Mouse (Mus musculus) heart, embryonic 15.5 days (tissue): Measurements from ENCODE around the gene Hist1h2ba. TPM values are rescaled to one million over a fixed set of nuclear protein-coding genes. Genes with fewer than 3 reads are reported as not detected.

ENCODE experiments used
- ATAC-seq: fragments of 200-750 bp; cut with Nextera tagmentation; replicated peaks from 2 replicates; pipeline ENCODE4 v1.8.0; 2017; ENCODE audit warnings: low read depth, moderate TSS enrichment; ENCODE audit not compliant: insufficient number of reproducible peaks, insufficient read depth, low FRiP score
- H3K27ac ChIP-seq: fragments of 300-500 bp; sonication (generic); 2 replicates; pipeline ENCODE4 v1.5.1; 2015; ENCODE audit warnings: mild to moderate bottlenecking, inconsistent platforms
- H3K27me3 ChIP-seq: fragments of 300-500 bp; sonication (generic); 2 replicates; pipeline ENCODE4 v1.6.1; 2015; ENCODE audit warnings: inconsistent platforms
- H3K36me3 ChIP-seq: fragments of 300-500 bp; sonication (generic); 2 replicates; pipeline ENCODE4 v1.6.1; 2015; ENCODE audit warnings: mild to moderate bottlenecking, inconsistent platforms
- H3K4me1 ChIP-seq: fragments of 300-500 bp; sonication (generic); replicated peaks from 2 replicates; pipeline ENCODE4 v1.6.1; 2015; ENCODE audit warnings: inconsistent platforms
- H3K4me2 ChIP-seq: fragments of 300-500 bp; sonication (generic); 2 replicates; pipeline ENCODE4 v1.6.1; 2015; ENCODE audit warnings: inconsistent platforms, mild to moderate bottlenecking, moderate library complexity
- H3K4me3 ChIP-seq: fragments of 300-500 bp; sonication (generic); 2 replicates; pipeline ENCODE4 v1.5.1; 2015; ENCODE audit warnings: mild to moderate bottlenecking, inconsistent platforms
- H3K9ac ChIP-seq: fragments of 300-500 bp; sonication (generic); 2 replicates; pipeline ENCODE4 v1.6.1; 2015; ENCODE audit warnings: mild to moderate bottlenecking, inconsistent platforms
- H3K9me3 ChIP-seq: fragments of 300-500 bp; sonication (generic); replicated peaks from 2 replicates; pipeline ENCODE4 v1.6.1; 2016; ENCODE audit warnings: inconsistent platforms
- WGBS: fragments of 180-500 bp; shearing (Covaris S2); methylation state at CpG from one replicate; pipeline ENCODE4 v1.1.7; 2015; ENCODE audit warnings: mixed read lengths; 5-methylcytosine and 5-hydroxymethylcytosine counted together
- polyA plus RNA-seq: library from polyadenylated mRNA; unstranded; fragments of >200 nt; fragmentation: Nextera tagmentation; extraction: Ambion mirVana; gene quantifications from 2 replicates; pipeline ENCODE4 v1.2.1, GENCODE M21; 2015

The Hist1h2ba gene
- polyA plus RNA-seq, 1 experiment from 2014 or later = not detected

DNA sequence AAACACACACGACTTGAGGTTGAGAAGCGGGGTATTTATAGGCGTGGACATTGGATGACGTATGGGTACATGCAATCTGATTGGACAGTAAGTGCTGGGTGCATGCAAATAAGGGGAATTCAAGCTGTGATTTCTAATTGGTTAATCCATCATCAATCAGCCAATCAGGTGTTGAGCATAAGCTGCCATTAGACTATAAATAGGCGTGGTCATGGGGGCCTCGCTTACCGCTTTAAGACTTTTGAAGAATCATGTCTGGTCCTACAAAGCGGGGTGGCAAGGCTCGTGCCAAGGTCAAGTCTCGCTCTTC, 210 bp upstream of the Hist1h2ba start, which contains the start of gene Hist1h2aa:
Gene Hist1h2aa (plus strand): TSS at position 252 of the 310 bp plus-strand sequence.
- no peak within 1 kb of the TSS for H3K9ac ChIP-seq
- no peak within 1 kb of the TSS for H3K4me2 ChIP-seq
- 84% methylated on average over 10 of the region's 10 CpGs for WGBS
- H3K27ac ChIP-seq = no peak within 1 kb of the TSS
- no peak for ATAC-seq
- peaks cover 2% of the 10 kb centered on the region; the same call in 1 of the 2 replicates for H3K27me3 ChIP-seq
- H3K4me3 ChIP-seq = no peak within 1 kb of the TSS
- H3K36me3 ChIP-seq = no peaks in the 10 kb centered on the region
- no peaks in the 10 kb centered on the region for H3K4me1 ChIP-seq
- H3K9me3 ChIP-seq = no peaks in the 10 kb centered on the region

DNA sequence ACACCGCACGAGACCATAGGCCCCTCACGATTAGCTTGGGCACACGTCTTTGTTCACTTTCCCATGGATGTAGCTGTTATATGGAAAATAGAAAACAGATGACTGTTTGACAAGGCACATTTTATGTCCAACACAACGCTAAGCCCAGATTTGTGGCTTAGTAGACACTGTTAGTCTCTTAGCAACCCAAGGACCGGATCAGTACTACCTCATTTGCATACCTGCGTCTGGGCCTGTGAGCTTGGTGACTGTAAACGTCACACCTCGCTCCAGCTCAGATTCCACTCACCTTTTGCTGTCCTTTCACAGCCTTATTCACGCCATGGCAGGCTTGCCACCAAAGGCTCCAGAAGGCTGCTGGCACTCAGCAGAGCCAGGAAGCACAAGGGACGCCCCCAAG, 3.1 kb downstream of the Hist1h2ba start:
- no peak for ATAC-seq
- WGBS = 74% methylated on average over 11 of the region's 11 CpGs
- Histone ChIP-seq H3K27me3 (peaks cover 2% of the 10 kb centered on the region; the same call in 1 of the 2 replicates), H3K4me3 (no peak overlapping the region), H3K9ac (no peak overlapping the region), H3K4me2 (no peak overlapping the region), H3K4me1 (0 out of 2 replicates have a peak, but pooled peaks cover 6% of the 10 kb centered on the region), H3K27ac (no peak overlapping the region), H3K9me3 (no peaks in the 10 kb centered on the region), H3K36me3 (no peaks in the 10 kb centered on the region)

- no peaks in the 10 kb centered on the region for H3K36me3 ChIP-seq
- no peak overlapping the region for H3K9ac ChIP-seq
- 0 out of 2 replicates have a peak, but pooled peaks cover 6% of the 10 kb centered on the region for H3K4me1 ChIP-seq
- H3K27me3 ChIP-seq = peaks cover 2% of the 10 kb centered on the region; the same call in 1 of the 2 replicates
- H3K4me2 ChIP-seq = no peak overlapping the region
- H3K27ac ChIP-seq = no peak overlapping the region
- no peak overlapping the region for H3K4me3 ChIP-seq
- ATAC-seq = no peak
- 88% methylated on average over 9 of the region's 9 CpGs for WGBS
- no peaks in the 10 kb centered on the region for H3K9me3 ChIP-seq
Measured at GRCm38 (mm10) chr13:23930461-23930860, 3.5 kb downstream of the Hist1h2ba start.

GRCm38 (mm10) chr13:23928637-23929036, 5.3 kb downstream of the Hist1h2ba start:
- Histone ChIP-seq H3K4me2 (peak overlapping the region; percentile 26; the same call in 1 of the 2 replicates), H3K4me1 (0 out of 2 replicates have a peak, but pooled peaks cover 6% of the 10 kb centered on the region), H3K4me3 (no peak overlapping the region), H3K36me3 (no peaks in the 10 kb centered on the region), H3K27ac (no peak overlapping the region), H3K9me3 (no peaks in the 10 kb centered on the region), H3K27me3 (peaks cover 2% of the 10 kb centered on the region; the same call in 1 of the 2 replicates), H3K9ac (no peak overlapping the region)
- WGBS = 29% methylated on average over 3 of the region's 3 CpGs
- ATAC-seq = no peak

GRCm38 (mm10) chr13:23925792-23926191, 8.2 kb downstream of the Hist1h2ba start:
- Histone ChIP-seq H3K9ac (no peak overlapping the region), H3K9me3 (no peaks in the 10 kb centered on the region), H3K4me1 (0 out of 2 replicates have a peak, but pooled peaks cover 6% of the 10 kb centered on the region), H3K36me3 (no peaks in the 10 kb centered on the region), H3K4me2 (no peak overlapping the region), H3K27ac (no peak overlapping the region), H3K4me3 (no peak overlapping the region), H3K27me3 (no peaks in the 10 kb centered on the region)
- WGBS = 69% methylated on average over 2 of the region's 2 CpGs
- no peak for ATAC-seq

DNA sequence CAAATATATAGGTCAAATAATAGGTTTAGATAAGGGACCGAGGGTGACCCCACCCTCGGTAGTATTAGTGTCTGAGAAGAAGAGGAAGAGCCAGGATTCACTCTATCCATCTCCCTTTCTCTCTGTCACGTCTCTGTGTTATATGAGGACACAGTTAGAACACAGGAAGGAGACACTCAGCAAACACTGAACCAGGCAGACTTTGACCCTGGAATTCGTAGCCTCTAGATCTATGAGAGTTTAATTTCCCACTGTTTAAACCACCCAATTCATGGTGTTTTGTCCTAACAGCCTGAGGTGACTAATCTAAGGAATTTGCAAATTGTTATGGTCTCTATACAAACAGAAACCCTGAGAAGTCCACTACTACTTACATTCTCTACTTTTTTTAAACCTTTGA, 16.3 kb downstream of the Hist1h2ba start:
- Histone ChIP-seq H3K27ac (no peak overlapping the region), H3K4me2 (no peak overlapping the region), H3K9me3 (no peaks in the 10 kb centered on the region), H3K9ac (no peak overlapping the region), H3K4me1 (peaks cover 35% of the 10 kb centered on the region), H3K27me3 (no peaks in the 10 kb centered on the region), H3K36me3 (no peaks in the 10 kb centered on the region), H3K4me3 (no peak overlapping the region)
- WGBS = 60% methylated on average over 4 of the region's 4 CpGs
- ATAC-seq = no peak

GRCm38 (mm10) chr13:23916132-23916531, 17.8 kb downstream of the Hist1h2ba start:
- 32% methylated on average over 1 of the region's 1 CpGs for whole genome bisulfite sequencing

GRCm38 (mm10) chr13:23914376-23915167, 19.4 kb downstream of the Hist1h2ba start, which contains the start of gene Slc17a4:
Gene Slc17a4, minus strand, starts transcription at chr13:23915009.
- H3K27ac ChIP-seq = peak within 1 kb of the TSS; percentile 56
- H3K4me1 ChIP-seq = peaks cover 35% of the 10 kb centered on the region
- H3K36me3 ChIP-seq = no peaks in the 10 kb centered on the region
- H3K27me3 ChIP-seq = no peaks in the 10 kb centered on the region
- ATAC-seq = no peak; the same call in 1 of the 2 replicates
- H3K9ac ChIP-seq = no peak within 1 kb of the TSS
- 48% methylated on average over 9 of the region's 9 CpGs for WGBS
- no peak within 1 kb of the TSS for H3K4me3 ChIP-seq
- H3K4me2 ChIP-seq = peak within 1 kb of the TSS; percentile 10; the same call in 1 of the 2 replicates
- no peaks in the 10 kb centered on the region for H3K9me3 ChIP-seq

More at GRCm38 (mm10) chr13:23916132-23916531, 17.8 kb downstream of the Hist1h2ba start:
- no peak overlapping the region for H3K9ac ChIP-seq
- peak overlapping the region; percentile 10; the same call in 1 of the 2 replicates for H3K4me2 ChIP-seq
- H3K9me3 ChIP-seq = no peaks in the 10 kb centered on the region
- peak overlapping the region; percentile 45 for H3K27ac ChIP-seq
- peaks cover 35% of the 10 kb centered on the region for H3K4me1 ChIP-seq
- H3K4me3 ChIP-seq = no peak overlapping the region
- H3K27me3 ChIP-seq = no peaks in the 10 kb centered on the region
- H3K36me3 ChIP-seq = no peaks in the 10 kb centered on the region
- ATAC-seq = no peak; the same call in 1 of the 2 replicates

- Histone ChIP-seq H3K36me3 (no peaks in the 10 kb centered on the region), H3K27me3 (no peaks in the 10 kb centered on the region), H3K9ac (no peak overlapping the region), H3K4me1 (peaks cover 35% of the 10 kb centered on the region), H3K4me3 (no peak overlapping the region), H3K4me2 (no peak overlapping the region), H3K9me3 (no peaks in the 10 kb centered on the region), H3K27ac (peak overlapping the region; percentile 56)
- peak; percentile 84 for ATAC-seq
- 16% methylated on average over 6 of the region's 6 CpGs for WGBS
Measured at GRCm38 (mm10) chr13:23913791-23914306, 20.1 kb downstream of the Hist1h2ba start.

- no peak overlapping the region for H3K4me2 ChIP-seq
- no peak overlapping the region for H3K4me3 ChIP-seq
- WGBS = 82% methylated on average over 5 of the region's 5 CpGs
- H3K27ac ChIP-seq = no peak overlapping the region
- no peaks in the 10 kb centered on the region for H3K9me3 ChIP-seq
- ATAC-seq = no peak
- H3K9ac ChIP-seq = no peak overlapping the region
- no peaks in the 10 kb centered on the region for H3K27me3 ChIP-seq
- H3K4me1 ChIP-seq = peaks cover 31% of the 10 kb centered on the region
- H3K36me3 ChIP-seq = no peaks in the 10 kb centered on the region
Measured at GRCm38 (mm10) chr13:23911335-23911734, 22.6 kb downstream of the Hist1h2ba start.

DNA sequence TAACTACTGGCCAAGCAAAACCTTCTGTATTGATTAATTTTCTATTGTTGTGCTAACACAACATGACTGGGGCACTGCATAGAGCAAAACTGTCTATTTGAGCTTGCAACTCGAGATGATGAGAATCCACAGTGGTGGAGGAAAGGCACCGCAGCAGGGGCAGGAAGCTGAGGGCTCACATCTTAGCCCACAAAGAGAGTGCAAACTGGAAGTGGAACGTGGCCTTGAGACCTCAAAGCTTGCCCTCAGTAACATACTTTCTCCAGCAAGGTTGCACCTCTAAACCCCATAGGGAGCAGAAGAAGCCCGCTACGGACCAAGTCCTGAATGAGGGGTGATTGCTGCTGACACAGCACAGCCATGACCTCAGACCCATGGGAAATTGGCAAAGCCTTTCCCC, 23.8 kb downstream of the Hist1h2ba start:
- H3K27me3 ChIP-seq = no peaks in the 10 kb centered on the region
- no peak overlapping the region for H3K27ac ChIP-seq
- no peaks in the 10 kb centered on the region for H3K36me3 ChIP-seq
- H3K9me3 ChIP-seq = no peaks in the 10 kb centered on the region
- no peak for ATAC-seq
- no peak overlapping the region for H3K4me3 ChIP-seq
- no peak overlapping the region for H3K4me2 ChIP-seq
- H3K4me1 ChIP-seq = peaks cover 18% of the 10 kb centered on the region
- H3K9ac ChIP-seq = no peak overlapping the region
- 75% methylated on average over 5 of the region's 5 CpGs for WGBS
